Mouse (Mus musculus) cerebellum, adult 9-11 months (tissue): ENCODE measurements around the gene Iqcn.

Source experiments
- DNase-seq: peaks from one replicate; pipeline ENCODE4 v3.0.0; 2022

Gene Iqcn

DNA sequence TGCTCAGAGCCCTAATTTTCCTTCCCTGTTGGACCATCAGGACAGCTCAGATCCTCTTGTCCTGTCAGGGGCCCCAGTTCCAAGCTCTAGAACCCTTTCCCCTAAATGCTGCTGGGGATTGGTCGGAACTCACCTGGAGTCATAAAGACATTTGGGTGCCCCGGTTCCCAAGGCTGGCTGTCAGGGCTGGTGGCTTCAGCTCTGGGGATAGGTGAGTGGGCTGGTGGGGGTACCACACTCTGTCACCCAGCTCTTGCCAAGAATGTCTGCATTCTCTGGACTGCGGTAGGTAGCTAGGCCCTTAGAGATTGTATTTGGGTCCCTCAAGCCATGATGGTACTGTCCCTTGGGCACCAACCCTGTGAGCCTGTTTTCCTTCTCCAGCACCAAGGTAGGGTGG, at the start of gene Iqcn:
Gene Iqcn, plus strand, starts transcription at position 171 of the 400 bp plus-strand sequence.
- no peak for DNase-seq

DNA sequence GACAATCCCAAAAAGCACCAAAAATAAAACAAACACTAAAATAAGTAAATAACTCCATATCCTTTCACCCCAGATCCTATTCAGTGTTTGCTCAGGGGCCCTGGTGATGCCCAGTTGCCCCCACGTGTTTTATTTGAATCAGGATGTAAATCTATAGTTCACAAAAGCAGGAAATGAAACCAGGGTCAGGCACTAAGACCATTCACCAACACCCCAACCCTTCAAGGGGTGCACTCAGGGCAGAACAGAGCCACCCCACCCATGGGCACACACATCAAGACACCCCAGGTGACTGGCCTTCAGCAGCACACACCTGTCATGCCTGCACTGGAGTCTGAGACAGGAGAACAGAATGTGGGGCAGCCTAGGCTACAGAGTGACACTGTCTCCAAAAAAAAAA, 49.1 kb upstream of the Iqcn start:
- DNase-seq: no peak

DNA sequence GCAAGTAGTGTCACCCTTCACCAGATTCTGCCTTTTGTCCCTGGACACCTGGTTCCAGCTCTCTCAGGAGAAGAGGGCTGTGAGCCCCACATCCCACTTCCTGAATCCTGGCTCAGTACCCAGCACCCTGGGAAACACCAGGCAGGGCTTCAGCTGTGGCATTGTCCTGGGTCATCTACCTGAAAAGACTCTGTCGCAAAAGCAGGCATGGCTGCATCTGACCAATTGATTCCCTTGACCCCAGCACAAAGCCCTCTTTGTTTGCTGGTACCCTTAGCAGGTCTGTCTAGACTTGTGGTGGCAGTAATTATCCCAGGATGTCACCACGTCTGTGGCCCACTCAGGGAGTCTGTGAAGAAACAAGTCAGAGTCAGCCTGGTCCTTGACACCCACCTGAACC, 47.8 kb upstream of the Iqcn start:
- DNase-seq: no peak

DNA sequence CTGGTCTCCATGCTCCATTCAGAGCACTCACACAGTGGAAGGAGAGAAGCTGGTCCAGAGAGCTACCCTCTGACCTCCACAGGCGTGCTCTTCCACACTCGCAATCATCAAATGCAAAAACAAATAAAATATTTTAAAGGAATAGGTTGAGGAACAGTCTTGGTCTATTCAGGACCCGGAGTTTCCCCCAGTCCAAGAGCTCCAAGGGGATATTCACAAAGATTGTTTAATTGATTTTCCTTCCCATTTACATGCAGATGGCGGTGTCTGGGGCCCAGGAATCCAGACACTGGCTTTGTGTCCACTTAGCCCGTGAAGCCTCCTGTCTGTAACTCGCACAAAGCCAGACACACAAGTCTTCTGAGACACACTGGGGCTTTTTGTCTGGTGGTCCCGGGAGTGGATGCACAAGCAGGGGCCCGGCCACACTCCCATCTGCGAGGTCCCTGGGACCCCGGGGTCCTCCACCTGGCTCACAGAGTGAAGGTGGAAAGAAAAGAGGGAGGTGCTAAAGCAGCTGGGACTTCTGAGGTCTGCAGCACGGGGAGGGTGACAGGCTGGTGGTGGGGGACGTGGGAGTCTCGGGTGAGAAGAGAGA, 47.0 kb upstream of the Iqcn start:
- DNase-seq: no peak

DNA sequence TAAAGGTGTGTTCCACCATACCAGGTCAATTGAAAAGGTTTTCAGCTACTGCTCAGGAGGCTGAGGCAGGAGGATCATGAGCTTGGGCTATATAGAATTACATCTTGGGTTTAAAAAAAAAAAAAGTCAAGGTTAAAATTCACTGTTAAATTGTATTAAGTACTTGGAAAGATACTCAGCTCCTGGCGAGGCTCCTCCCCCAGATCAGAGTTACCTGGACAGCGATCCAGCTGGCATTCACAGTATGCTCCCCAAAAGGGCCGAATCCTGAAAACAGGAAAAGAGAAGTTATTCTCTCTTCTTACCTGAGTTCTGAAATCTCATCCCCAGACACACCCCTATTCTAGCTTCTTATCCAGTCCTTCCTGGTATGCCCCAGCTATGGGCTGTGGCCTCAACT, 46.0 kb upstream of the Iqcn start:
- no peak for DNase-seq

DNA sequence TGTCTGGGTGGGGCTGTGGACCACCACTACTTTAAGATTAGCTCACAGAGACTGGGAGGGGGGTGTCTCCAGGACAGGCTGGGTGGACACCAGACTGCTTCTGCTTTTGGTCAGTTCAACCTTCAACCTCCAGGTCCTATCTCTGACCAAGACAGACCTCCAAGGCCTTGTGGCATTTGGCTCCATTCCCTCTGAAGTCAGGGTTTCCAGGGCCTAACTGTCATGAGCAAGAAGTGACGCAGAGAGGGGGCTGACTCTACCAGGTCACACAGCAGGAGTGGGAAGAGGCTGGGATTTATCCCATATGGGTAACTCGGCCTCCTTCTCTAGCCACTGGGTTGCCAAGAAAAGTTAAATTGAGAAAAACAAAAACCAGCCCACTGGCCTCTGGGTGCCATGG, 45.5 kb upstream of the Iqcn start:
- DNase-seq: no peak

DNA sequence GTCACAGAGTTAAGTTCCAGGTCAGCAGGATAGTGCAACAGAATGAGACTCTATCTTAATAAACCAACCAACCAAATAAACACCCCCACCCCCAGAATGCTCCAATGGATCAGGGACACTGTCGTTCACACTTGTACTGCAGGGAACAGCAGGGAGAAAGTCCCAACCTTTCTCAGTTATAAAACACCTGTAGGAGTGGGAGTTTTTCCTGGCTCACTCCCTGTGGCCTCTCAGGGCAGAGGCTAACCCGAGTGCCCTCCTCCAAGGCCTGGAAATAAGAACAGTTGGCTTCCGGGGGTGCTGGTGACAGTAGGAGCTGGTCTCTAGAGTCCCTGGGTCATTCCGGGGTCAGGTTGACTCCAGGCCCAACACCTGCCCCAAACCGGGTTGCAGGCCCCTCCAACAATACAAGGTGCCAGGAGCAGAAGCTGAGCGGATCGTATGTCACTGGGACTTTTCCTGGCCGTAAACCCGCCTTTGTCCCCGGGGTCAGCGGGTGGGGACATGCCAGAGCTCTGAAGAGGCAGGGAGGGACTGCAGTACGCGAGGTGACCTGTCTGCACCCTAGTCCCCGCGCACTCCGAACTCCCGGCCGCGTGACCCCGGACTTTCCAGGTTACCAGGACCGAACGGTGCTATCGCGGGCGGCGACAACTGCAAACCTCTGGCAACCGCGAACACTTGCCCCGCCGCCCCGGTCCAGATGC, 44.2 kb upstream of the Iqcn start:
- no peak for DNase-seq

DNA sequence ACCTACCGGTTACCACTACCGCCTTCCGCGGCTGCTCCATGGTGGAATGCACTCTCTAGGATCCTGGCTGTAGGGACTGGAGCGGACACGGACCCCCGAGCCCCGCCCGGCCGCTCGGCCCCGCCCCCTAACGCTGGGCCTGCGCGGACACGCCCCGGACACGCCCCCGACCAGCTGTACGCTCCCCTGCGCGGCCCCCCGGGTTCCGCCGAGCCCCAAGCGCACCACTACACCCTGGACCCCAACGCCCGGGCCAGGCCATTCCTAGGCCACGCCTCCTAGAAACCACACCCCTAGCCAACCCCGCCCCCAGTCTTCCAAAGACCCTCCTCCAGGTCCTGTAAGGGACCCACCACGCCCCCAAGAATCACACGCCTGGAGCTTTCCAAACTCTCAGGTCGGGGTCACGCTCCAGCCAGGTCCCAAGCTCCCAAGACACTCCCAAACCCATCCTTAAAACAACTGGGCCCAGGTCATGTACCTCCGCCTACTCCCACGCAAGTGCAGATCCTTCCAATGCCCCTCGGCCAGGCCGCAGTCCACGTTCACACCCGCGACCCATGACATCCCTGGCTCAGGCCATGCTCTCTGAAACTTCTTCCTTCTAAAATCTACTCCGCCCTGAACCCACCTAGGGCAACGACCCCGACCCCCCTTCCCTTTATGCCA, 43.5 kb upstream of the Iqcn start:
- peak; percentile 72 for DNase-seq

DNA sequence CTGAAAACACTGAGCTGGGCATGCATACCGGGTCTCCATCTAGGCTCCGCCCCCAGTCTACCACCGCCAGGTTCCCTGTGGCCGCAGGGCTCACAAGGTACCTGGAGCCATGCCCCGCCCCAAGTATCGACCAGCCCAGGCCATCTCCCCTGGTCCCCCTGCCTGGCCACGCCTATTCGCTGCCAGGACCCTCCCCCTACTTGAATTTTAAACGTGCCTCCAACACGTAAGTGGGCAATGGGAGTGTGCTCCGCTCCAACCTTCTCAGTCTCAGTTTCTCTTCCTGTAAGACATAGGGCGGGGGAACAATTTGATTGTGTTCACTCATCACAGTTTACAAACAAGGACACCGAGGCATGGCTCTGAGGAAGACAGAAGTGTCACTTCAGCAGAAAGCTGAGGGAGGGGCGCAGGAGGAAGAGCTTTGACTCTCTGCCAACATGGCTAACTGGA, 43.0 kb upstream of the Iqcn start, which contains the start of gene Pgpep1:
Gene Pgpep1, minus strand, starts transcription at position 116 of the 453 bp plus-strand sequence.
- no peak for DNase-seq

DNA sequence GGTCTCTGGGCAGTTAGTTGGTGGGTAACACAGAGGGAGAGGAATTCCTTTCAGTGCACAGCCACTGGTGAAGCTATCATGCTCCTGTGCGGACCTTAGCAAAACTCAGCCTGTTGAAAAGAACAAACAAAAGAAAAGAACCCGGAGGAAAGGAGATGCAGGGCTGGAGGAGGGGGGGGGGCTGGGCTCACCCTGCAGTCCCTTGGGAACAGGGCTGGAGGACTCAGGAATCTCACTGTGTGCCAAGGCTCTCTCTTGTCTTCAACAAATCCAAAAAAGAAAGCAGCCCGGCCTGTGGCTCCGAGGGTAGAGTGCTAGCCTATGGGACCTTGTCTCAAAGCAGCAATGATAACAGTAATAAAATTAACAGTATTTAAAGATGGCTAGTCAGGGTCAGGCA, 39.6 kb upstream of the Iqcn start:
- DNase-seq: no peak

DNA sequence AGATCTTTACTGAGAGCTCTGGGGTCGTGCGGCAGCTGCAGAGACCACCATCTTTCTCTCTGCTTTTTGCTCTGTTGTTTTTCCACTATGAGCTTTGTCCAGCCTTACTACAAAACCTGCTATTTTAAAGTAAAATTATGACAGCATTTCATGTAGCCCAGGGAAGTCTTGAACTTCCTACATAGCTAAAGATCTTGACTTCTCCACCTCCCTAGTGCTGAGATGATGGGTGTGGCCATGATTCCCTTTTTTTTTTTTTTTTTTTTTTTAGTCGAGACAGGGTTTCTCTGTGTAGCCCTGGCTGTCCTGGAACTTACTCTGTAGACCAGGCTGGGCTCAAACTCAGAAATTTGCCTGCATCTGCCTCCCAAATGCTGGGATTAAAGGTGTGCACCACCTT, 38.6 kb upstream of the Iqcn start:
- DNase-seq: no peak

DNA sequence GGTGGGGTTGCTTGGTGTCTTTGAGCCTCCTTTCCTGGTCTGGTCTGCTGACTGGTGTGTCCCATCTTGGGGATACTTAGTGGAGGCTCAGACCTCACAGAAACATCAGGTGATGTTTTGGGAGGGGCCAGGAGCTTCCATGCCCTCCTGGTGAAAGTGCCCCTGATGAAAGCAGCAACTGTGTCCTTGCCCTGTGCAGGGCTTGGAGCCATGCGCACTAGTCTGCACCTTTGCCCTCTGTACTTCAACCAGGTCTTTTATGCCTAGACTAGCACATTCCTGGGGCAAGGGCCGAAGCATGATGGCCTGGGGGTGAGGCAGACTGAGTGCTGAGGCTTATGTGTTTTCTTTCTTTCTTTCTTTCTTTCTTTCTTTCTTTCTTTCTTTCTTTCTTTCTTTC, 37.7 kb upstream of the Iqcn start:
- no peak for DNase-seq

DNA sequence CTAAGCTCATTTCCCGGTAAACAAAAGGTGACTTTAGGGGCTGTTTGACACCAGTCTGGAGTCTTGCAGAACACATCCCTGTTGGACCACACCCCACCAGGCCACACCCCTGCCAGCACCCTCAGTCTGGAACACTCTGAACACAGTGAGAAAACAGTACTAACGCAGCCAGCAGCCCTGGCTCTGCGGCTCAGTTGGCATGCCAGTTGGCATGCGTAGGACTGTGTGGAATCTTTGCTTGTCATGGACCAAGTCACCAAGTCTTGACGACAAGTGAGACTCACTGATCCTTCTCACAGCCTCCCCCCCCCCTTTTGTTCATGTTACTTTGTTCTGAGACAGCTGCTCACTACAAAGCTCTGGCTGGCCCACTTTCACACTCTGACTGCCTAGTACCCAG, 36.2 kb upstream of the Iqcn start:
- DNase-seq: no peak

DNA sequence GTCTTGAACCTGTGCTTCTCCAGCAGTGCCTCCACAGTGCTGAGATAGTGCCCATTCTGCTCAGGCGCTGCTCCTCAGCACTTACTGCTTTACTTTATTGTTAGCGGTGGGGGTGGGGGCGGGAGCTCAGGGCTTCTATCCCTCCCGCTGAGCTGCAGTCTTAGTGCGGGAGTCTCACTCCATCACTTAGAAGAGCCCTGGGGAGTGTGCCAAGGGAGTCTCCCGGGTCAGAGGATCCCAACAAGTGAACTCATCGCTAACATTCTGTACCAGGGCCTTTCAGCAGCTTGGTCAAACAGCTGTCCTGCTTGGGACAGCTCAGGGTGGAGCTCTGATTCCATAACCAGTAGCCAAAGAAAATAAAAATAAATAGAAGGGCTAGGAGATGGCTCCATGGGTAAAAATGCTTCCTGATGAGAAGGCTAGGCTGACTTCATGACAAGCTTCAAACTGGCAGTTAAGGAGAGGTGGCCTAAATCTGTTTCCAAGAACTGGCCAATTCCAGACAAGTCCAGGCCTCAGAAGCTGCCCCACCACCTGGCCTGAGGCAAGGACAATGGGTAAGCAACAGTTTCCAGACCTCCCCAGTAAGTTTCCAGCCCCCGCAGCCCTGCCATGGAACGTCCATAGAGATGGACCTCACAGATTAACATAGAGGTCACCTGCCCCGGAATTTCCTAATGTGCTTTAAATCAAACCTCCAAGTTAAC, 31.5 kb upstream of the Iqcn start:
- DNase-seq: no peak

DNA sequence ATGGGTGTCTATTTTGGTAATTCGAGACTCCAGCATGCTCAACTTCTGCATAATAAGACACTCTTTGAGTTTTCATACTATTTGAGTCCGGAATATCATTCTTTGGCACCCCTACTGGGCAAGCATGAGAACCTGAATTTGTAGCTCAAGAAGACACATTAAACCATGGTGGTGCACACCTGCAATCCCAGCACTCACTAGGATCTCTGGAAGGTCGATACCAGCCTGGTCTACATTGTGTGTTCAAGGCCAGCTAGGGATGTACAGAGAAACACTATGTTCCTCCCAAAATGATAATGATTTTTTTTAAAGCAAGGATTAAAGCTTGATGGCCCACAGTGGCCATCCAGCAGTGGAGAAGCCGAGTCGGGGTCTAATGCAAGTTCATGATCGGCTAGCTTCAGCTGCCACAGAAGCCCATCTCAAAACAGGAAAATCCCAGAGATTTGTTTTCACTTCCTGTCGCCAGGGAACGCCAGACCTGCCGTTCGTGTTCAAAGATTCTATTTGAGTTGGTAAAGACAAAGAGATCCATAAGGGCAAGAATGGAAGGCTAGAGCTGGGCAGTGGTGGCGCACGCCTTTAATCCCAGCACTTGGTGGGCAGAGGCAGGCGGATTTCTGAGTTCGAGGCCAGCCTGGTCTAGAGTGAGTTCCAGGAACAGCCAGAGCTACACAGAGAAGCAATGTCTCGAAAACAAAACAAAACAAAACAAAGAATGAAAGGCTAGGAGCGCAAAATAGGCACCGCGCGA, 30.8 kb upstream of the Iqcn start:
- DNase-seq: no peak

DNA sequence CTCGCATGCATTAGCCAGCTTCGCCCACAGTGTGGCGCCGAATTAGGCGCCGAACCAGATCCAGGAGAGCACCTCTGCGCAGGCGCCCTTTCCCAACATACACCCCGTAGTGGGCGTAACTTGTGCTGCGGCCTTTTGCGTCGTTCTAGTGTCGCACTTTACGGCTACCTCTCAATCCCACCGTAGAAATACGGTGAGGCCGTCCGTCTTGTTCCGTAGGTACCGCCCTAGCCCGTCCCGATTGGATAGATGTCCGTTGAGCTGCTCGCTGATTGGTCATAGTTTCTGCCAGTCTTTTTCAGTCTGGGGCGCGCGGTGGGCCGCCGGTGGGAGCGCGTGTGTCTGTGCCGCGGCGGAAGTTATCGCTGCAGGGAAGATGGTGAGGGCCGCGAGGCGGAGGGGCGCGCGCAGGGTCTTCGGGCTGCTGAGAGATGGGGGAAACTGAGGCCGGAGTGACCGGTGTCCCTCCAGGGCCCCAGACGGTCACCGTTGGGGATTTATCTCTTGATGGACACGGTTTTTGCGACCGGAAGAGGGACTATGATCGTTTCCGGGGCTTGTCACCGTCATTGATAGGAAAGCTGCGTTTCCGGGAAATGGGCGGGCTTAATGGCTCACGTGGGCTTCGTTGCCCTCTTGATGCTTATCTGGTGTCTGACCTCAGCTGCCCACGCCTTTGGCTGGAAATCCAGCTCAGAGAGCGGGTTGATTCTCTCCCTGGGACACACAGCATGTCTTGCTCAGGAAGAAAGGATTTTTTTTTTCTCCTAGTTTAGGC, 30.0 kb upstream of the Iqcn start, which contains the start of gene Lsm4:
Gene Lsm4, plus strand, starts transcription at position 170 of the 778 bp plus-strand sequence.
- DNase-seq: peak; percentile 99

DNA sequence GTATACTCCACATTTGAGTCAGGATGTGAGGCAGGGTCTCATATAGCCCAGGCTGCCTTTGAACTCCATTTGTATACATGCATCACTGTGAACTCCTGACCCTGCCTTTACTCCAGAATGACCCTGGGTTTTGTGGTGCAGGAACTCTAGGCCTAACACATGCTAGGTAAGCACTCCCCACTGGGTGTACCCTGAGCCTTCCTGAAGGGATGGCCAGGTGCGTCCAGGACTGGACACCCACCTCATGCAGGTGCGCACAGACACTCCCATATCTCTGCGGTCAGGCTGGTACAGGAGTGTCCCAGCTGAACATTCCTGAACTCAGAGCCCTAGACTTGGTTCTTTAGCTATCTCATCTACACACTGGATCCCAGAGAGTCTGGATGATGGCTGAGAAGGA, 29.1 kb upstream of the Iqcn start:
- peak; percentile 61 for DNase-seq

DNA sequence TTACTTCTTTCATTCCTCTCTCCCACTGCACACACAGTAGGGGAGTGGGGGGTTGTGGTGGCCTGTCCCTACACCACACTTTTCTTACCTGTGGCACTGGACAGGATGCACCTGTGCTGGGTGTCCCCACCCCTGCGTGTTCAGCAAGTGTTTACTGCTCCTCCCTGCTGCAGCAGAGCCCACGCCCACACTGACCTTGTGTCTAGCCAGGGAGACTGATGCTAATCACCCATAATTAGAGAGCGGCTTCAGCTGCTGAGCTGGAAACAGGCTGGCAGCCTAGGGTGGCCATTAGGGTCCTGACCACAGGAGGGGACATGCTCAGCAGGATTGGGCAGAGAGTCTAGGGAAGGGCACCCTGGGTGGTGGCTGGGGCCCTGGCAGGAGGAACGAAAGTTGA, 28.5 kb upstream of the Iqcn start:
- DNase-seq: peak; percentile 58

DNA sequence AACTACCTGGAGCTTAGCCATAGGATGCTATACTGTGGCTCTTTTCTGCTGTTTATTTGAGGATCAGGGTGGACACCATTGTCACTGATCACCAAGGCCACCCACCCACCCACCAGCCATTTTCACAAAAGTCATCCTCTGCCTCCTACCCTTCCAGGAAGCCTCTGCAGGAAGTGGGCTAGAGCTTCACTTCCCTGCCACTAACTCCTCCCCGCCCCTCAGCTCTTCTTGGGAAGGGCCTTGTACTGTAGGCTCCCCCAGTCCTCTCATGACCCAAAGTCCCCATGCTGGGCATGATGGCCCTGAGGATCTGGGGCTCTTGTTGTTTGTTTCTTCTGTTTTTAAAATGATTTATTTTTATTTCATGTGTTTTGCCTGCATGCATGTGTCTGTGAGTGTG, 27.9 kb upstream of the Iqcn start:
- DNase-seq: no peak

DNA sequence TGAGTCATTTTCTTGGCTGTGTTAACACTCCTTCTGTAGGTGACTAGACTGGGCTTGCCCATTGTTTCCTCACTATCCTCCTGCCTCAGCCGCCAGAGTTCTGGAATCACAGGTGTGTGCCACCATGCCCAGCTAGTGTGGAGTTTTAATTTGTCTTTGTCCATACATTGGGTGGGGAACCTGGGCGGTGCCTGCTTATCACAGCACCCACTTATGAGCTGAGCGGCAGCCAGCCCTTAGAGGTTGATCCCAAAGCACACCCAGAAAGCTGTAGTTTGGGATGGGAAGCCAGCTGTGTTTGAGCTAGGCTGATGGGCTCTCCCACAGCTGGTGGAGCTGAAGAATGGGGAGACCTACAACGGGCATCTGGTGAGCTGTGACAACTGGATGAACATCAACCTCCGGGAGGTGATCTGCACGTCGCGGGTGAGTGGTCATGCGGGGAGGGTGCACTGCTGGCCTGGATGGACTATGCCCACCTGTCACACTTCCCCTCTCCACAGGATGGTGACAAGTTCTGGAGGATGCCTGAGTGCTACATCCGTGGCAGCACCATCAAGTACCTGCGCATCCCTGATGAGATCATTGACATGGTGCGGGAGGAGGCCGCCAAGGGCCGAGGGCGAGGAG, 25.7 kb upstream of the Iqcn start:
- peak; percentile 25 for DNase-seq

DNA sequence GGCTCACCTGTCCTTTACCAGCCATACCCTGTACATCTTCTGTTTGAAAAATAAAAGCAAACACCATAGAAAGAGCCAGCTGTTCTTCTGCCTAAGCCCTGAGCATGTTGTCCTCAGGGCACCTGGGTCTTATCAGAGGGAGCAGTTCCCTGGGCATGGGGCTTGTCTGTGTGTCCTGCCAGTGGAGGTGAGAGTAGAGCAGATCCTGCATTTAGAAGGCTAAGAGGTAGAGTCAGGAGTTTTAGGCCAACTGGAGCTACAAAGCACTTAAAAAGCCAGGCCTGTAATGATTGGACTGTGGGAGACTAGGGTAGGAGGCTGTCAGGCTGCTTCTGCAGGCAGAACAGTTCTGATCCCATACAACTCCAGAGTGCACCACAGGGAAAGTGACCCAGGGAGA, 24.6 kb upstream of the Iqcn start:
- no peak for DNase-seq
